Mouse (Mus musculus) bone marrow, adult 2 months (tissue): ENCODE measurements around the gene Fbxw13.

Experiments used
- CTCF ChIP-seq: fragments of 200-500 bp; IDR thresholded peaks from 2 replicates; pipeline ENCODE4 v1.5.1; 2011; ENCODE audit warnings: low read length, control low read depth; ENCODE audit not compliant: control insufficient read depth, insufficient read depth
- POLR2A ChIP-seq: fragments of 200-500 bp; IDR thresholded peaks from 2 replicates; pipeline ENCODE4 v1.6.1; 2011; ENCODE audit warnings: low read depth, mild to moderate bottlenecking, control low read depth, low read length, borderline replicate concordance; ENCODE audit not compliant: control insufficient read depth

- TF ChIP-seq CTCF (no peak), POLR2A (no peak)
Measured at GRCm38 (mm10) chr9:109176301-109176700, 19.5 kb downstream of the Fbxw13 start.
